ENCODE assay signal across 8 mouse cellular contexts in the genomic region with DNA sequence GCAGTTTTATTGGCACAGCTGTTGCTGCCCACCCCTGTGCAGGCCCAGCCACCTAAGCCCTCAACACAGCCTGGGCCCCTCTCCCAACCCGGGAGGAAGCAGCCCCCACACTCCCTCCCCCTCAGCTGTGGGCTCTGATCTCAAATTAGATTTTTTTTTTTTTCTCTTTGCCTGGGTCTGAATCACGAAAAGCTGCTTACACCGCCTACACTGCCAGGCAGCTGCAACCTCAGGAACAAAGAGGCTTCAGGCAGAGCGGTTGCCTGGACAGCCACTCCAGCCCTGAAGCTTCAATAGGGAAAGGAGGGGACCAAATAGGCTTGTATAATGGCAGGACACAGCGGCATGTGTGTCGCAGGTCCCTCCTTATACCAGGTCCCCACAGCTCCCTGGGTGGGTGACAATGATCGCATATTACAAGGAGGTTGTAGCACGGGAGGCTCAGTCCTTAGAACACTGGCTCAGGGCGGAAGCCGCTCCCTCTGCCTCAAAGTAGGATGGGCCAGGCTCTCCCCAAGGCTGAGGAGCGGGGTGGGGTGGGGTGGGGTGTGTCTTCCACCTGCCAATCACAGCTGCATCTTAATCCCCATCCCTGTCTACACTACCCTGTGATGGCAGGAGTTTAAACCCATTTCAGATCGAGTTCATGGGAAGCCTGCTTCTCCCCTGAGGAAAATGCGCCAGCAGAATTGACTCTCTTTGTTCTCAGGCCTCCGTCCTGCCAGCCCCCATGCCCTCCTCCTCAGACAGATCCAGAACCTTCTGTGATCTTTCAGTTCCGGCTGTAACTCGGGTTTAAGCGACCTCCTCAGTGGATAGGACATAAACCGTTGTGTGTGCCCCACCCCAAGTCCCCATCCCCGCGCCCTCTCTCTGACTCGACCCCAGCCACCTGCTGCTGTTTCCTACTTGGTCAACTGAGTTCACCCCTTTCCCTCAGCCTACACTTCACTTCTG. TPM values are rescaled to one million over a fixed set of nuclear protein-coding genes. Genes with fewer than 3 reads are reported as not detected.
DNase-seq lines count a peak whose midpoint lies in the region; ATAC-seq lines count a peak whose summit lies in the region.

No protein-coding gene starts in this region.

- WGBS in lung, embryonic 15.5 days = 24% methylated on average over 21 of the region's 21 CpGs
- WGBS in hindbrain, embryonic 14.5 days = 10% methylated on average over 21 of the region's 21 CpGs
- 14% methylated on average over 21 of the region's 21 CpGs for WGBS in limb, embryonic 11.5 days
- WGBS in neural tube, embryonic 15.5 days = 10% methylated on average over 21 of the region's 21 CpGs

- peak overlapping the region; percentile 81 for H3K27ac ChIP-seq in lung, embryonic 15.5 days
- H3K27ac ChIP-seq in hindbrain, embryonic 14.5 days = peak overlapping the region; percentile 98
- peak overlapping the region; percentile 98 for H3K27ac ChIP-seq in limb, embryonic 11.5 days (replicated peaks; ENCODE audit: low read depth, low read length)
- peak overlapping the region; percentile 85 for H3K27ac ChIP-seq in neural tube, embryonic 15.5 days (replicated peaks)

- DNase-seq in lung, adult 18-20 months = no peak
- peak; percentile 78 for DNase-seq in embryo, embryonic 9.5 days (ENCODE audit: extremely low spot score)
- peak; percentile 68 for DNase-seq in hindbrain, embryonic 14.5 days (ENCODE audit: low spot score)
- peak; percentile 85 for DNase-seq in limb, embryonic 11.5 days (ENCODE audit: low spot score)
- no peak for DNase-seq in urinary bladder, postnatal 4 days (ENCODE audit: low spot score in 2 of 2)
- no peak for DNase-seq in adrenal gland, adult 8-10 months

- peak; percentile 58; the same call in 1 of the 2 replicates for ATAC-seq in lung, embryonic 15.5 days (ENCODE audit: borderline replicate concordance, extremely low read depth, low FRiP score, low TSS enrichment)
- peak; percentile 89 for ATAC-seq in hindbrain, embryonic 14.5 days (ENCODE audit: low FRiP score)
- peak; percentile 89 for ATAC-seq in limb, embryonic 11.5 days (ENCODE audit: insufficient number of reproducible peaks, low FRiP score, low TSS enrichment, low read depth)
- peak; percentile 91 for ATAC-seq in neural tube, embryonic 15.5 days (ENCODE audit: low FRiP score)

- peaks cover 29% of the 10 kb centered on the region for H3K4me1 ChIP-seq in lung, embryonic 15.5 days
- peaks cover 12% of the 10 kb centered on the region for H3K4me1 ChIP-seq in hindbrain, embryonic 14.5 days (replicated peaks; ENCODE audit: control insufficient read depth, insufficient read depth, low read length)
- peaks cover 16% of the 10 kb centered on the region for H3K4me1 ChIP-seq in limb, embryonic 11.5 days (ENCODE audit: control insufficient read depth, insufficient read depth, low read length)
- H3K4me1 ChIP-seq in neural tube, embryonic 15.5 days = peaks cover 12% of the 10 kb centered on the region

- no peaks in the 10 kb centered on the region for H3K36me3 ChIP-seq in lung, embryonic 15.5 days
- H3K36me3 ChIP-seq in hindbrain, embryonic 14.5 days (replicated peaks; ENCODE audit: control insufficient read depth, insufficient read depth) = no peaks in the 10 kb centered on the region
- no peaks in the 10 kb centered on the region for H3K36me3 ChIP-seq in limb, embryonic 11.5 days (ENCODE audit: control insufficient read depth, insufficient read depth, low read length)
- no peaks in the 10 kb centered on the region for H3K36me3 ChIP-seq in neural tube, embryonic 15.5 days

- H3K9ac ChIP-seq in lung, embryonic 15.5 days = 0 out of 2 replicates have a peak overlapping the region, but pooled peaks have one; percentile 9
- peak overlapping the region; percentile 66 for H3K9ac ChIP-seq in hindbrain, embryonic 14.5 days
- H3K9ac ChIP-seq in limb, embryonic 11.5 days (ENCODE audit: low read length) = peak overlapping the region; percentile 61
- H3K9ac ChIP-seq in neural tube, embryonic 15.5 days (replicated peaks) = peak overlapping the region; percentile 29

- no peaks in the 10 kb centered on the region for H3K27me3 ChIP-seq in lung, embryonic 15.5 days
- no peaks in the 10 kb centered on the region for H3K27me3 ChIP-seq in hindbrain, embryonic 14.5 days (ENCODE audit: control insufficient read depth, insufficient read depth, low read length)
- H3K27me3 ChIP-seq in limb, embryonic 11.5 days (ENCODE audit: control insufficient read depth, insufficient read depth, low read length) = no peaks in the 10 kb centered on the region
- no peaks in the 10 kb centered on the region for H3K27me3 ChIP-seq in neural tube, embryonic 15.5 days (replicated peaks)

- H3K9me3 ChIP-seq in lung, embryonic 15.5 days = no peaks in the 10 kb centered on the region
- no peaks in the 10 kb centered on the region for H3K9me3 ChIP-seq in hindbrain, embryonic 14.5 days (ENCODE audit: control insufficient read depth, low read length)
- H3K9me3 ChIP-seq in limb, embryonic 11.5 days (ENCODE audit: control insufficient read depth, low read length) = no peaks in the 10 kb centered on the region
- no peaks in the 10 kb centered on the region for H3K9me3 ChIP-seq in neural tube, embryonic 15.5 days (replicated peaks)

- H3K4me2 ChIP-seq in lung, embryonic 15.5 days = peak overlapping the region; percentile 32
- peak overlapping the region; percentile 44 for H3K4me2 ChIP-seq in hindbrain, embryonic 14.5 days (replicated peaks)
- H3K4me2 ChIP-seq in limb, embryonic 11.5 days (ENCODE audit: low read depth, severe bottlenecking) = peak overlapping the region; percentile 37
- H3K4me2 ChIP-seq in neural tube, embryonic 15.5 days = peak overlapping the region; percentile 42

- no peak overlapping the region for H3K4me3 ChIP-seq in lung, embryonic 15.5 days
- H3K4me3 ChIP-seq in hindbrain, embryonic 14.5 days (replicated peaks; ENCODE audit: low read length) = no peak overlapping the region
- H3K4me3 ChIP-seq in limb, embryonic 11.5 days (ENCODE audit: low read depth, low read length) = no peak overlapping the region
- H3K4me3 ChIP-seq in neural tube, embryonic 15.5 days (replicated peaks) = peak overlapping the region; percentile 8; the same call in 1 of the 2 replicates

RNA-seq across cellular contexts. Expression of gene Zdhhc19, which starts 20.2 kb away (rescaled TPM):
- polyA plus RNA-seq in lung, embryonic 15.5 days (2015; fragmentation: Nextera tagmentation; extraction: Ambion mirVana) = not detected in 2 replicates
- polyA plus RNA-seq in hindbrain, embryonic 14.5 days (2014; fragmentation: Nextera tagmentation; extraction: Ambion mirVana) = not detected in 2 replicates
- polyA plus RNA-seq in limb, embryonic 11.5 days (2014; fragmentation: Nextera tagmentation; extraction: Ambion mirVana) = not detected in 2 replicates
- polyA plus RNA-seq in neural tube, embryonic 15.5 days (2015; fragmentation: Nextera tagmentation; extraction: Ambion mirVana) = 0.20 TPM in 1 of 2 replicates, not detected in the other
- not detected for total RNA-seq in adrenal gland, adult 8-10 months (2022)

RNA-seq across cellular contexts. Expression of gene Slc51a, which starts 28.6 kb away (rescaled TPM):
- 0.08 and 0.39 TPM in 2 replicates for polyA plus RNA-seq in lung, embryonic 15.5 days (2015; fragmentation: Nextera tagmentation; extraction: Ambion mirVana)
- 0.23 and 0.47 TPM in 2 replicates for polyA plus RNA-seq in hindbrain, embryonic 14.5 days (2014; fragmentation: Nextera tagmentation; extraction: Ambion mirVana)
- polyA plus RNA-seq in limb, embryonic 11.5 days (2014; fragmentation: Nextera tagmentation; extraction: Ambion mirVana) = 0.33 and 0.41 TPM in 2 replicates
- 0.13 and 7.8 TPM in 2 replicates for polyA plus RNA-seq in neural tube, embryonic 15.5 days (2015; fragmentation: Nextera tagmentation; extraction: Ambion mirVana)
- total RNA-seq in adrenal gland, adult 8-10 months (2022) = under 1 TPM; 0.22 to 0.34 (median 0.27) TPM

Comparison
In these comparisons a context has a peak if more than half of its experiments do, and no peak if none do; other contexts are left out.
1. H3K9ac ChIP-seq: peak in every context shown above with its lines; median percentile 66 in hindbrain, embryonic 14.5 days; 61 in limb, embryonic 11.5 days; 29 in neural tube, embryonic 15.5 days; 9 in lung, embryonic 15.5 days.
2. DNase-seq: peak in embryo, embryonic 9.5 days (single experiment), hindbrain, embryonic 14.5 days (single experiment) and limb, embryonic 11.5 days (single experiment); none in lung, adult 18-20 months (0 of 2), urinary bladder, postnatal 4 days (0 of 2) and adrenal gland, adult 8-10 months (single experiment).
3. Peak in every context shown above with its lines, with median percentiles within 50 percentile points of each other: ATAC-seq, H3K27ac ChIP-seq and H3K4me2 ChIP-seq.